Mouse (Mus musculus): ENCODE measurements around the gene Sec16b. TPM values are rescaled to one million over a fixed set of nuclear protein-coding genes. Genes with fewer than 3 reads are reported as not detected.

Sec16b gene
- polyA plus RNA-seq, 1 experiment from 2014 or later, result 3.5 TPM

- Histone ChIP-seq H3K27ac (no peak overlapping the region), H3K4me2 (no peak overlapping the region), H3K36me3 (0 out of 2 replicates have a peak, but pooled peaks cover 6% of the 10 kb centered on the region), H3K9ac (no peak overlapping the region), H3K27me3 (no peaks in the 10 kb centered on the region), H3K4me1 (replicated peaks) (no peaks in the 10 kb centered on the region), H3K4me3 (replicated peaks) (no peak overlapping the region), H3K9me3 (replicated peaks) (no peaks in the 10 kb centered on the region)
- 69% methylated on average over 5 of the region's 5 CpGs for WGBS (ENCODE audit: insufficient replicate concordance)
- no peak for DNase-seq
- no peak for ATAC-seq (ENCODE audit: low read depth)
Measured at GRCm38 (mm10) chr1:157537636-157538035, 31.1 kb downstream of the Sec16b start.

- Histone ChIP-seq H3K4me1 (replicated peaks) (no peaks in the 10 kb centered on the region), H3K27me3 (no peaks in the 10 kb centered on the region), H3K9ac (no peak overlapping the region), H3K4me2 (no peak overlapping the region), H3K27ac (no peak overlapping the region), H3K4me3 (replicated peaks) (no peak overlapping the region), H3K9me3 (replicated peaks) (no peaks in the 10 kb centered on the region), H3K36me3 (no peaks in the 10 kb centered on the region)
- ATAC-seq (ENCODE audit: low read depth) (no peak), DNase-seq (no peak)
- WGBS (ENCODE audit: insufficient replicate concordance), result 75% methylated on average over 8 of the region's 8 CpGs
Measured at GRCm38 (mm10) chr1:157545056-157545455, 38.5 kb downstream of the Sec16b start.

GRCm38 (mm10) chr1:157547658-157548057 lies 41.1 kb downstream of the Sec16b start:
- Histone ChIP-seq H3K4me3 (replicated peaks) (no peak overlapping the region), H3K9ac (no peak overlapping the region), H3K4me2 (no peak overlapping the region), H3K27ac (no peak overlapping the region), H3K36me3 (peaks cover 15% of the 10 kb centered on the region), H3K9me3 (replicated peaks) (peaks cover 11% of the 10 kb centered on the region; the same call in 1 of the 2 replicates), H3K27me3 (no peaks in the 10 kb centered on the region), H3K4me1 (replicated peaks) (no peaks in the 10 kb centered on the region)
- WGBS (ENCODE audit: insufficient replicate concordance), result 42% methylated on average over 5 of the region's 5 CpGs
- ATAC-seq (ENCODE audit: low read depth) (no peak), DNase-seq (no peak)

GRCm38 (mm10) chr1:157549721-157550120 lies 43.2 kb downstream of the Sec16b start:
- Histone ChIP-seq H3K9me3 (replicated peaks) (peaks cover 12% of the 10 kb centered on the region; the same call in 1 of the 2 replicates), H3K9ac (no peak overlapping the region), H3K27ac (no peak overlapping the region), H3K4me1 (replicated peaks) (no peaks in the 10 kb centered on the region), H3K36me3 (peaks cover 15% of the 10 kb centered on the region), H3K27me3 (no peaks in the 10 kb centered on the region), H3K4me3 (replicated peaks) (no peak overlapping the region), H3K4me2 (no peak overlapping the region)
- DNase-seq (no peak), ATAC-seq (ENCODE audit: low read depth) (no peak)
- 29% methylated on average over 3 of the region's 3 CpGs for WGBS (ENCODE audit: insufficient replicate concordance)

GRCm38 (mm10) chr1:157552749-157553451 lies 46.4 kb downstream of the Sec16b start:
- DNase-seq, result no peak
- WGBS (ENCODE audit: insufficient replicate concordance), result 54% methylated on average over 7 of the region's 7 CpGs
- peaks cover 12% of the 10 kb centered on the region; the same call in 1 of the 2 replicates for H3K9me3 ChIP-seq (replicated peaks)
- H3K4me3 ChIP-seq (replicated peaks), result no peak overlapping the region
- peaks cover 17% of the 10 kb centered on the region for H3K36me3 ChIP-seq
- no peaks in the 10 kb centered on the region for H3K4me1 ChIP-seq (replicated peaks)
- H3K27ac ChIP-seq, result no peak overlapping the region
- no peak for ATAC-seq (ENCODE audit: low read depth)
- H3K27me3 ChIP-seq, result 0 out of 2 replicates have a peak, but pooled peaks cover 2% of the 10 kb centered on the region
- no peak overlapping the region for H3K4me2 ChIP-seq
- no peak overlapping the region for H3K9ac ChIP-seq

- no peak for DNase-seq
- H3K27ac ChIP-seq, result no peak overlapping the region
- no peak overlapping the region for H3K9ac ChIP-seq
- H3K9me3 ChIP-seq (replicated peaks), result peaks cover 12% of the 10 kb centered on the region; the same call in 1 of the 2 replicates
- 36% methylated on average over 3 of the region's 3 CpGs for WGBS (ENCODE audit: insufficient replicate concordance)
- 0 out of 2 replicates have a peak, but pooled peaks cover 2% of the 10 kb centered on the region for H3K27me3 ChIP-seq
- no peak for ATAC-seq (ENCODE audit: low read depth)
- H3K36me3 ChIP-seq, result peaks cover 17% of the 10 kb centered on the region
- H3K4me3 ChIP-seq (replicated peaks), result no peak overlapping the region
- no peak overlapping the region for H3K4me2 ChIP-seq
- H3K4me1 ChIP-seq (replicated peaks), result no peaks in the 10 kb centered on the region
Measured at GRCm38 (mm10) chr1:157554163-157554562, 47.6 kb downstream of the Sec16b start.

GRCm38 (mm10) chr1:157554686-157555530 lies 48.4 kb downstream of the Sec16b start:
- no peak for DNase-seq
- WGBS (ENCODE audit: insufficient replicate concordance), result 20% methylated on average over 27 of the region's 27 CpGs

GRCm38 (mm10) chr1:157555738-157556137 lies 49.2 kb downstream of the Sec16b start:
- ATAC-seq (ENCODE audit: low read depth) (no peak), DNase-seq (no peak)
- H3K36me3 ChIP-seq, result peaks cover 15% of the 10 kb centered on the region
- H3K27me3 ChIP-seq, result 0 out of 2 replicates have a peak, but pooled peaks cover 2% of the 10 kb centered on the region
- H3K27ac ChIP-seq, result no peak overlapping the region
- H3K4me1 ChIP-seq (replicated peaks), result peaks cover 1% of the 10 kb centered on the region
- no peak overlapping the region for H3K9ac ChIP-seq
- H3K4me3 ChIP-seq (replicated peaks), result no peak overlapping the region
- H3K9me3 ChIP-seq (replicated peaks), result peaks cover 12% of the 10 kb centered on the region; the same call in 1 of the 2 replicates
- 62% methylated on average over 10 of the region's 10 CpGs for WGBS (ENCODE audit: insufficient replicate concordance)
- no peak overlapping the region for H3K4me2 ChIP-seq

More at GRCm38 (mm10) chr1:157554686-157555530, 48.4 kb downstream of the Sec16b start:
- Histone ChIP-seq H3K27me3 (0 out of 2 replicates have a peak, but pooled peaks cover 2% of the 10 kb centered on the region), H3K9ac (no peak overlapping the region), H3K4me3 (replicated peaks) (peak overlapping the region; percentile 14; the same call in 1 of the 2 replicates), H3K9me3 (replicated peaks) (peaks cover 12% of the 10 kb centered on the region; the same call in 1 of the 2 replicates), H3K4me1 (replicated peaks) (no peaks in the 10 kb centered on the region), H3K36me3 (peaks cover 17% of the 10 kb centered on the region), H3K27ac (no peak overlapping the region), H3K4me2 (peak overlapping the region; percentile 45)
- ATAC-seq (ENCODE audit: low read depth), result no peak

- DNase-seq (no peak), ATAC-seq (ENCODE audit: low read depth) (no peak)
- H3K4me1 ChIP-seq (replicated peaks), result peaks cover 5% of the 10 kb centered on the region
- H3K4me3 ChIP-seq (replicated peaks), result no peak overlapping the region
- H3K4me2 ChIP-seq, result no peak overlapping the region
- no peak overlapping the region for H3K9ac ChIP-seq
- H3K9me3 ChIP-seq (replicated peaks), result peaks cover 9% of the 10 kb centered on the region; the same call in 1 of the 2 replicates
- peaks cover 8% of the 10 kb centered on the region for H3K36me3 ChIP-seq
- H3K27me3 ChIP-seq, result 0 out of 2 replicates have a peak, but pooled peaks cover 2% of the 10 kb centered on the region
- H3K27ac ChIP-seq, result no peak overlapping the region
- WGBS (ENCODE audit: insufficient replicate concordance), result 64% methylated on average over 5 of the region's 5 CpGs
Measured at GRCm38 (mm10) chr1:157556439-157556838, 49.9 kb downstream of the Sec16b start.

GRCm38 (mm10) chr1:157558145-157558544 lies 51.6 kb downstream of the Sec16b start:
- no peak overlapping the region for H3K4me2 ChIP-seq
- H3K4me1 ChIP-seq (replicated peaks), result peaks cover 5% of the 10 kb centered on the region
- H3K9ac ChIP-seq, result no peak overlapping the region
- no peak overlapping the region for H3K4me3 ChIP-seq (replicated peaks)
- ATAC-seq (ENCODE audit: low read depth), result no peak
- no peaks in the 10 kb centered on the region for H3K9me3 ChIP-seq (replicated peaks)
- 0 out of 2 replicates have a peak, but pooled peaks cover 2% of the 10 kb centered on the region for H3K27me3 ChIP-seq
- WGBS (ENCODE audit: insufficient replicate concordance), result 41% methylated on average over 5 of the region's 5 CpGs
- no peak overlapping the region for H3K27ac ChIP-seq
- DNase-seq, result no peak
- peaks cover 2% of the 10 kb centered on the region; the same call in 1 of the 2 replicates for H3K36me3 ChIP-seq

GRCm38 (mm10) chr1:157559986-157560385 lies 53.5 kb downstream of the Sec16b start:
- H3K4me2 ChIP-seq, result no peak overlapping the region
- ATAC-seq (ENCODE audit: low read depth) (no peak), DNase-seq (no peak)
- H3K27me3 ChIP-seq, result 0 out of 2 replicates have a peak, but pooled peaks cover 2% of the 10 kb centered on the region
- no peak overlapping the region for H3K4me3 ChIP-seq (replicated peaks)
- no peak overlapping the region for H3K9ac ChIP-seq
- peaks cover 2% of the 10 kb centered on the region; the same call in 1 of the 2 replicates for H3K36me3 ChIP-seq
- H3K27ac ChIP-seq, result no peak overlapping the region
- peaks cover 5% of the 10 kb centered on the region for H3K4me1 ChIP-seq (replicated peaks)
- WGBS (ENCODE audit: insufficient replicate concordance), result 53% methylated on average over 6 of the region's 6 CpGs
- no peaks in the 10 kb centered on the region for H3K9me3 ChIP-seq (replicated peaks)

Data from liver, embryonic 13.5 days (tissue).